Mouse (Mus musculus) thymus, postnatal 10 days (tissue): ENCODE data around the gene Pip5k1b.

ENCODE experiments used
- DNase-seq, 2 experiments: peaks; one replicate each; pipeline ENCODE4 v3.0.0; 2021; ENCODE audit warnings: low spot score in 2 of 2

The Pip5k1b gene

DNA sequence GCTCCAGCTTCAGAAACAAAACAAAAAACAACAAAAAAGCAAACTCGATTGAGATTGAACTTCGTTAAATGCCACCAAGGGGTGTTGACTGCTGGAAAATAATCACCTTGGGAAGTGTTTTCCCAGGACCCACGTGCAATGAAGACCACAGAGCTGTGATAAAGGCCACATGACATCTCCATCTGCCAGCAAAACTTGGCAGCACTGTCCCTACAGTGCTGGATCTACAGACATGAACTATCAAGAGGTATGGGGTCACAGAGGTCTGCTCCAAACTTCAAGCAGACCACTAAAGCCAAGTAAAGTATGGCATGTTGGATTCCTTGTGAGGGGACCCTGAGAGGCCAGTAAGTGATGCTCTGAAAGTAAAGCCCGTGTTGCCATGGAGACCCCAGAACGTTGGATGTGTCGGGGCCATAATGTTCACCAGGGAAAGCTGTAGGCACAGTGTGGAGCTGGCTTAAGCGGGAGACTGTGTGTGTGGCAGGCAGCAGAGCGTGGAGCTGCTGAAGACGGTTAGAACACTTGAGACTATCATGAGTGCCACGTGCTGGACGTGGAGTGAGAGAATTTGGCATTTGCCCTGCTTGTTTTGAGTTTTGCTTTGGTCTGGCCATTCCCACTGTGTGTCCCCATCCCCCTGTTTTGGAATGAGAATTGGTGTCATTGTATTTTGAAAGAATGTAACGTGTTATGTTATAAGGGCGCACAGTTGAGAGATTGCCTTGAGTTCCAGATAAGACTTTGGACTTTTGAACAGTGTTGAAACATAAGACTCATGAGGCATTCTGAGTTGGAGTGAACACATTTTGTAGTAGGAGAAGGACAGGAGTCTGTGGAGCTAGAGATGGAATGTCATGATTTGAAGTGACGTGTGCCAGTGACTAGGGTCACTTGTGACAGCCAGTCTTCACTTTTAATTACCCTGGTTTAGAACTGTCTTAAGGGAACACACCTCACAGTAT lies 12.0 kb downstream of the Pip5k1b start:
- DNase-seq = no peak

DNA sequence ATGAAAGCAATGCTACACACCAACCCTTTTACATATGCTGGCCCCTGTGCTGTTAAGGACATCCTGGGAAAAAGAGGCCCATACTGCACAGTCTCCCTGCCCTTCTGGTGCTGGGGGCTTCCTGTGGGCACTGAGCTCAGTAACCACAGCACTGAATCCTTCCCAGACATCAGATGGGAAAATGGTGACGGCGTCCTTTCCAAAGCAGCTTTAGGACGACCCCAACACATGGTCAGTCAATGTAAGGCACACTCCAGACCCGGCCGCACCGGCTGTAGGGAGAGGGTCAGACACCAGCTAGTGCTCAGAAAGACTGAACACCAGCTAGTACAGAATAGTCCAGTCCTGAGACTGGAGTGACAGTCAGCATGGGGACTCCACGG lies 13.4 kb downstream of the Pip5k1b start:
- DNase-seq = no peak

DNA sequence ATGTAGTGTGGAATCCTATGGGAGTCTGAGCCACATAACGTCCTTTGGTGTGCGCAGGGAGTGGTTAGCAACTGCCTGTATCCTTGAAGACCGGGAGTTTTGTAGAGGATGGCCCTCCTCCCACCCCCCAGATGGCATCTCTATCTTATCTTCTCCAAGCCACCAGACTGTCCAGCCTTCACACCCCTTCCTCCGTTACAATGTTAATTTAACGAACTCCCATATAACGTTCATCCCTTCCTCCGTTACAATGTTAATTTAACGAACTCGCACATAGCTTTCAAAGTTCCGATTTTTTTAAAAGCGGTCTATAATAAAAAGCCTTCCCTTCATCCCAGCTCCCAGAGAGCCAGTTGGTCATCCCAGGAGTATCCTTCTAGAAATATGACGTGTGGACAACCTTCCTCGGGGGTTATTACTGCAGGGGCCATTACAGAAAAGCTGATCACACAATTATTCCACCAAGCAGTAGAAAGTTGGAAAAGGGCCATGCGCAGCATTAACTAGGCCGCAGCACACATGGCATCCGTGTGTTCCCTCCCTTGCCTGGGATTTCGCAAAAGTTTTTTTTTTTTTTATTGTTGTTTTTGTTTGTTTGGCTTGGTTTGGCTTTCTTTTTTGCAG lies 13.9 kb downstream of the Pip5k1b start:
- no peak for DNase-seq

DNA sequence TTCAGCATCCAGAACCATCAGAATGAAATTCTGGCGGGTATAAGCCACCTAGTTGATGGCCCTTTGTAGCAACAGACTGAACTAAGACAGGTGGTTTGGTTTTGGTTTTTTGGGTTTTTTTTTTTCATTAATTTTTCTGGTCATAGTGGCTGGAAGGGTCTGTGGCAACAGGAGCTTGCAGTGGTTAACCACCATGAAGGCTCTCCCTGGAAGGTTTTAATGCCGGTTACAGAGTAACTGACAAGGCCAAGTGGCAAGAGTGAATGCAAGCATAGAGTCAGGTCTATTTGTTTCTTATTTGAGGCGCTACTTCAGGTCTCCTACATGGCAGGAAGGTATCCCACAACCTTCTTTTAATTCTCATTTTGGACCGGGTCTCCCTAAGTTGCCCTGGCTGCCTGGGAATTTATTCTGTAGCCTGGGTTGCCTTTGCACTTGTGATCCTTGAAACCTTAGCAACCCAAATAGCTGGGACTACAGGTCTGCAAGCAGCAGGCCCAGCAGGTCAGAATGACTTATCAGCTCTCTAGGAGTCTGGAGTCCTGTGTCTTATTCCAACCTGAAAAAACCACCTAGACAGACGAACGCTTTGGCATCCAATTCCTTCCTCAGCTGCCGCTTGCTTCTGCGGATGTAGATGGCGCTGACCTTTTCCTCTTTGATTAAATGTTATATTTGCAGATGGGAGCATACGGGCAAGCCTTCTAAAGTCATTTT lies 14.6 kb downstream of the Pip5k1b start:
- no peak for DNase-seq

DNA sequence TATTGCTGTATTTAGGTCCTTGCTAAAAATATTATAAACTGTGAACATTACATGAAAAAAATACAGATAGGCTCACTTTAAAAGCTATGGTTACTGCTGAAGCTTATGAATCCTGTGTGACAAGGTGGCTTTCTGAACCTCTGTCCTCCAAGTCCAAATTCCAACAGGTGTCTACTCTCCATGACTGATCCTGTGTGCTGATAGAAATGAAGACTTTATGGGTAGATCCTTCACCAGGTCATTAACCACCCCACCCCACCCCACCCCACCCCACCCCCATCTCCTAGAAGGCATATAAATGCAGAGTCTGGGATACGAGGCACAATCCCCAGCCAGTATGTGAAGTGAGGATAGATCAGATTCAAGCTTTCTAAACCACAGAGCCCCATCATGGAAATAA lies 16.6 kb downstream of the Pip5k1b start:
- DNase-seq = no peak

DNA sequence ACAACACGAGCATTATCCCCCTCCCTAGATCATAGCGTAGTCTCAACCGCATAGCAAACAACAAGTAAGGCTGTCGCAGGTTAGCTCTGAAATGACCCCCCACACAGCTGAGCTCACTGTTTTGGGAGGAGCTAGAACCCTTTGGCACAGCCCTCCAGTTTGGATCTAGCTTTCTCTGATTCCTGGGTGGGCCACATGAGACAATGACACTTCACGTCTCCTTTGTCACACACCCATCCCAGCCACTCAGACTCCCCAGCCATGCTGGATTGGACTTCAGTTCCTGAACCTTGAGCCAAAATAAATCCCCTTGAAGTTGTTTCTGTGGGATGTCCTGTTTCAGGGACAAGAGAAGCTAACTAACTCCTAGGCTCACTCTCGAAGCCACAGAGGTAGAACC lies 17.5 kb downstream of the Pip5k1b start:
- DNase-seq = no peak

DNA sequence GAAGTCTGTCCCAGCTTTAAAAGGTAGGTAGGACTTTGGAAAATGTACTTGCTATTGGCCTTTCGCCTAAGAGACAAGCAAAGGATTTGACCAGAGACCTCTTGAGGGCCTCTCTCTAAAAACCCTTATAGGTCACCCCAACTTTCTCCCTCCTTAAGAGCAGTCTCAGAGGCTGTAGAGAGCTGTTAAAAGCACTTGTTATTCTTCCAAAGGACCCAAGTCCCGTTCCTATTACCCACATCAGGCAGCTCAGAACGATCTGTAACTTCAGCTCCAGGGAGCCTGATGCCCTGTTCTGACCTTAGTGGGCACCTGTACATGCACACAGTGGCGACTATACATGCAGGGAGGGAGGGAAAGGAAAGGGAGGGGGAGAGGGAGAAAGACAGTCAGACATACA lies 18.0 kb downstream of the Pip5k1b start:
- no peak for DNase-seq

DNA sequence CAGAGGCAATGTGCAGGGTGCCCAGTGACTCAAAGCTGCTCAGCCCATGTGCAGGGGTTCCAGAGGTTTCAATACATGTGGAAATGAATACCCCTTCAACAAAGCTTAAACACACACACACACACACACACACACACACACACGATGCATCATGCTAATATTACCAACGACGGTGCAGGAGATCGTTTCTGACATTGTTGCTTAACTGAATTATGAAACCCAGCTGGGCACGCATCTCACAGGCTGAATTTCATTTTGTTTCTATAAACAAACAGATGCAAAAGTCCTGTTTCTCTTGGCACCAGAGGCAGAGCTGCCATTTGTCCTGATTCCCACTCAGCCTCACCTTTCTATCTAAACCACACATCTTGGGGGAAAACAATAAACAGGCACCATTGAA lies 18.8 kb downstream of the Pip5k1b start:
- no peak for DNase-seq

DNA sequence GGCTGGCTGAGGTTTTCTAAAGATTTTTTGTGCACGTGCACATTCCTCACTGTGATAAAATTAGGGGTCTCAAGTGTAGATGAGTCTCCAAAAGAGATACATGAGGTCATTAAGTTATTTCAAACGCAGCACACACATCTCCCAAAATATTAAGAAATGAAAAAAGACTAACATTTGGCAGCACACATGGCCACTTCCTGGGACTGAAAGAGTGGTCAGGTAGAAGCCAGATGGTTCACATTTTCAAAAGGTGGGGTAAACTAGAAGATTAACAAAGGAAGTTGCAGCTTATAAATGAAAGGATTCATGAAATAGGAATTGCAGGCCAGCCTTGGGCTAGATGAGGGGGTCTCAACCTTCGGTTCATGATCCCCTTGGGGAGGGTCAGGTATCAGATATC lies 19.4 kb downstream of the Pip5k1b start:
- no peak for DNase-seq

DNA sequence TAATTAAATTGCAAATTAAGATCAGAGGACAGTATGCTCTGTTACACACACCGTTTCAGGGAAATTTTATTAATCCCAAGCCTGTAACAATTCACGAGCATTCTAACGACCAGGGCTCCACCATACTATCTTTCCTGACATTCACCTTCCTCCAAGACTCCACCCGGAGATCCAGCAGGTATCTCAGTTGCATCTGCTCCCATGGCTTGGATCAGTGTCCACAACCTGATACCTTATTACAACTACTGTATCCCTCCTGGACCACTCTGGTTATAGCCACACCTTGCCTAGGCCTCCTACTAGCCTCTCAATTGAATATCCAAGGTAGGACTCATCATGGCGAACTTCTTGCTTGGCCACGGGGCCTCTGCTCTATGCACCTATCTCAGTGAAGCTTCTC lies 20.5 kb downstream of the Pip5k1b start:
- DNase-seq = no peak

DNA sequence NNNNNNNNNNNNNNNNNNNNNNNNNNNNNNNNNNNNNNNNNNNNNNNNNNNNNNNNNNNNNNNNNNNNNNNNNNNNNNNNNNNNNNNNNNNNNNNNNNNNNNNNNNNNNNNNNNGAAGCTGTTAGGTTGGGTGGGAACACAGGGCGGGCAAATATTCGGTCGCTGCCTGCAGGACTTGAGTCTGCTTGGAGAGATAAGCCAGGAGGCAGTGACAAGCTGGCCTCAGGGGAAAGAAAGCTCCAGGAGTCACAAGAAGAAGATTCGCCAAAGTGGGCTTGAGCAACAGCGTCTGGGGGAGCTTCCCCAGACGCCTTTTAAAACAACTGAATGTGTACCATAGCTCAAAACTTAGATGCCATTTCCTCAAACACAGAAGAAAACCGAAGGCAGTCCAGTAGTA lies 20.9 kb downstream of the Pip5k1b start:
- no peak for DNase-seq

DNA sequence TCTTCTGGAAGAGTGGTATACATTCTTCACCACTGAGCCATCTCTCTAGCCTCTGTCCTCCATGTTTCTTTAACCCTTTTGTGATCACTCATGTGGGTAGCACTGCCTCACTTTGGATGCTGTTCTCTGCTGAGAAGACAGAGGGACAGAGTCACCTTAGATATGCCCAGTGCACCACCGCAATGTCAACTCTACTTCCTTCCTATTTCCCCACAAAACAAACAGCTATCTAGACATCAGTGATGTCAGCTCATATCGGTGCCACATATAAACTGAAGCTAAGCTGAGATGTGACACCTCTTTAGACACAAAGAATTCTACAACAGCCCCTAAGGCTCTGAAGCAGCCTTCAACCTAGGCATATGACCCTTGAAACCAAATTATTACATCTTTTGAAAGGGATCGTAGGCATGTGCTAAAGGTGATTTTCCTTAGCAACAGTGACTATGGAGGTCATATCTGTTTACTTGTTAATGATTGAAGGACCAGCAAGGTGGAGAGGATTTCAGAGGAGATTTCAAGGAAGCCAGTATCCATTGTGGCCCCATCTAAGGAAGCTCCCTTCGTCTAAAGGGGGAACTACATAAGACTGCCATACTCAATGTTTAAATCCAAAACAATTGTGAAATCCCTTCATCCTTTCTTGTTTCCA lies 26.6 kb downstream of the Pip5k1b start:
- no peak for DNase-seq

DNA sequence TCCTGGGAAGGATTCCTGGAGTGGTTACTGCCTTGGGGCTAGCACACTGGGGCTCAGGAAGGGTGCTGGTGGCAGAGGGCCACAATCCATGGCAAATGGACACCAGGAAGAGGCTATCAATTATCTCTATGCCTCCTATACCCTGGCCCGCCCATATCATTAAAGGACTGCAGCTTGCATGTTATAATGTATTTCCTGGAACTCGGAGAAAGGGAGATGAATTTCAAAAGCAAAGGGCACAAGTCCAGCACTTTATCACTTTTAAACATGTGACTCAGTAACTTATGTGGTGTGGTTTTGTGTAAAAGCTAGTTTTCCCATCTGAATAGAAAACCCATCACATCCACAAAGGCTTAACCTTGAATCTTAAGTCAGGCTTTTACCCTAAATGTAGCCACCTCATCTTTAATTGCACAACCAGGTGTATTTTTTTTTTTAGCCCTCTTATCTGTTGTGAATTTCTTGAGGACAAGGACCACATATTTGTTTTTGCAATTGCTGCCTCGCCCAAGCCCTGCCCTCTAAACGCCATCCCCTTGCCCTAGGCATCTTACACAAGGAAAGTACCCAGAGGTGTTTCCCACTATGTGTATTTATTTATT lies 27.4 kb downstream of the Pip5k1b start:
- no peak for DNase-seq

DNA sequence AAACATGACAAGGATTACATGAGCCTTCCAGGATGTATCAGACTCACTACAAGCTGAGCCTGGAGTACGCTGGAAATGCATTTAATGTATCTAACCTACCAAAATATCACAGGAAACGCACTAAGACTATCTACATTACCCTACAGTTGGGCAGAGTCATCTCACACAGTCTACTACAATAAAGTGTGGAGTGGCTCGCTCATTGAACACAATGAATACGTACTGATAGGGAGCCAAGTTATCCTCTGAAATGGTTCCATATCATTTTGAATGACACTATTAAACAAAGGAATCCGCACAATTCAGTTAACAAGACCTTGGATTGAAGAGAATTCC lies 28.1 kb downstream of the Pip5k1b start:
- DNase-seq = no peak

DNA sequence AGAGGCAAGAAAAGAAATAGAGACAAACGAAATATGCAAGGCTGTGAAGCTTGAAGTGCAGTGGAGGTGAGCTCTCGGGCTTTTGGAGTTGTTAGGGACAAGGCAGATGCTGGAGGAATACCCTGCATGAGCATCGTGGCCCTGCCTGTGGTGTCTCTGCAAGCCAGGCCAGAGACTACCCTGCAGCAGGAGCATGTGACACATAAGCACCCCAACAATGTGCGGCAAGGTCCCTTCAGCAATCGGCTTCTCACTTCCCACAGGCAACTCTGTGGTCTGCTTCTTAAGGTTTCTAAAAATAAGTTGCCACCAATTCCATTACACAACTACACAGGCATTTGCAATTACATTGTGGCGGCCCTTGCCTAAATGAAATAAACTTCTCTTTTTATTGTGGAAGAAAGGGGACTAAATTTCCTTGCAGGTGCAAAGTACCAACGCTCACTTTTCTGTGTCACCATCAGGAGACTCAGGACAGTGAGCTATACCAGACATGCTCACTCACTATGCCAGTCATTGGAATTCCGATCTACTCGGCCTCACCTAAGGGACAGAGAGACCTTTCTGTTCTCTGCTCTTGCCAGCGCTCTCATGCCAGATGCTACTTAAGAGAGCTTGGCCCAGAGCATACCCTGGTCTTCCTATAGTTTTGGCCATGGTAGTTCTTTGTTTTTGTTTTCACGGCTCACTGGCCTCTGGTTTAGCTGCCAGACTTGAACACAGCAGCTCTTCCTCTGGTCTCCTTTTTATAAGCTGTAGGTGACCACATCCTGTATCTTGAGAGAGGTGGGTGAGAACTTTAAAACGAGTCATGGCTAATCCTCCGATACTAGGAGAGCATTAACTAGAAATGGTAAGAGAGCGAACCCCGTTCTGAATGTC lies 28.7 kb downstream of the Pip5k1b start:
- no peak for DNase-seq

DNA sequence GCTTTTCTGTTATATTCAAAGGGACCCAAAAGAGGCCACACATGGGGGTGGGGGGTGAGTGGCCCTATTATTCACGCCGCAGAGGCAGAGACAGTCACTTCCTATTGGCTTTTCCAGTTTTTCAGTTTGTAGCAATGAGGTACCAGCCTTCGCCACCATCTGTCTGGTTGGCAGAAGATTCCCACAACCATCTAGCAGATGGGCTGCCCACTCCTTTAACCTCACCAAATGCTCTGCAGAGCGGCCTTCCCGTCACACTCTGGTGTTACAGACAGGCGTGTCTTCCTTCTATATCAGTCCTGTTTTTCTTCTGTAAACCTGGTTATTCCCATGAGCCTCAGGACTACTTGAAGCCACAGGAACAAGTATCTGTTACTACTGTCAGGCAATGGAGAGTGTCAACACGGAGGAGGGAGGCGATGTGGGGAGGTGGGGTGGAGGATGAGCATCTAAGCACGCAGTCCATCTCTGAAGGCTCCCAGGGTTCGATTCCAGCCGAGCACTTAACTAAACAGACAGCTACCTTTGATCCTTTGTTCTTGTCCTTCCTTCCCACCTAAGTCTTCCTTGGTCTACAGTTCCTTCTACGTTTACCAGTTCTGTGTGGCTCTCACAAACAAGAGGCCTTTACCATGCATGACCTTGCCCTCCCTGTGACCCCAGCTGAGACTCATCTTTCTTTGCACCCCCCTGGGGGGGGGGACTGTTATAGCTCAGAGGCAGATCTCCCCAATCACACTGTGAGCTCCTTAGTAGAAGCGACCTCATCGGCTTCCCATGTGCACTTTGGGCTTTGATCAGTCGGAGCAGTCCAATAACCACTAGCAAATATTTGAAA lies 32.0 kb downstream of the Pip5k1b start:
- no peak for DNase-seq

DNA sequence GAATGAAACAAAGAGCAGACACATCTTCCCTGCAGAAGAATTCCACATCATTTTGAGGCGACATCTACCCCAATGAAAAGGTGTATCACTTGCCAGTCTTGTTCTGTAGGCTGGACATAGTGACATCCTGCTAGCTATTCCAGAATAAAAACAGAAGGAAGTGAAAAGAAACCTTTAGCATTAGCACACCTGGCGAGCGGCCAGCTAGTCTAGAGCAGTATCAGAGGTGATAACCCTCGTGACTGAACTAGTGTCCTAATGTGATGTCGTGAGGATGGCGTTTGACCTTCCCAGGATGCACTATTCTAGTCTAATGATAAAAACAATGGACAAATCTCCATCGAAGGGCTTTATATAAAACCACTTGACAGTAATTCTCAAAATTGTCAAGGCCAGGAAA lies 33.7 kb downstream of the Pip5k1b start:
- DNase-seq = no peak

DNA sequence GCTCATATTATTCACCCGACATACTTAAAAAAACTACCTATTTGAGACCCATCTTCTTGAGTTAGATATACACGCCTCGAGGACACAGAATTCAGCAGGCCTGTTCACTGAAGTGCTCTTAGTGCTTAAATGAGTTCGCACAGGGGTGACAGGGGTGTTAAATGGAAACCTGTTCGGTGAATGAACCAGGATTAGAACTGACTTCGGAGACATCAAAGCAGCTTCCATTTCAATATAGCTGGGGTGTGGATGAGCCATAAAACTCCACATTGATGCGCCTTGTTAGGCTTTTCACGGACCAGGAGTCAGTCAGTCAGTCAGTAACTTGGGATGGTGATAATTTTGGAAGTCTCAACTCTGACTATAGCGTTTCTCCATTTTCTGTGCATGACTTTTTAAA lies 34.5 kb downstream of the Pip5k1b start:
- DNase-seq = no peak

DNA sequence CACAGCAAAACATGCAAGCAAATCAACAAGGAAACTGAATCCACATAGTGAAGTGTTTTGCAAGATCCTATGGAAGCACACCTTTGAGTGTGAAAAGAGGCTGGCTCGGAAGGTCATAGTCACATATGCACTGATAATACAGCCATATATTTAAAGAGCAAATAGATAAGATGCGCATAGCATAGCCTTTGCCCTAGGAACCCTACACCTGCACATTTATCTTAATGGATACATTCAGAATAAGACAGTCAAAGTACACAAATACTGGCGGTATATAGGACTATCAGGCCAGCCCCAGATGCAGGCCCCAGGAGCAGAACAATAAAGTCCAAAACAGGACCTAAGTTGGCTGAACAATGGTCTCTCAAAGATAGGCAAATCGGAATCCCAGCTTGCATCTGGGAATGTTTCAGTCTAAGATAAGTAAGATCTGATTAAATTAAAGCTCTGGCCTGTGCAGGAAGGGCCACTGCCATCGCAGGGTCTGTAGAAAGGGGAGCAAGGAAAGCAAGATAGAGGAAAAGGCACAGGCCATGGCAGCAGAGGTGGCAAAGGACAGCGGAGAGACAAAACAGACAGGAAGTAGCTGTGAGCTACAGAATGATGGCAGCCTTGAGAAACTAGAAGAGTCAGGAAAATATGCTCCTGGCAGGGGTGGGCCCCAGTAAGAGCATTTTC lies 35.8 kb downstream of the Pip5k1b start:
- no peak for DNase-seq
